Mouse (Mus musculus) olfactory bulb, adult 2 months (tissue): ENCODE results near the gene Nsmf. TPM values are rescaled to one million over a fixed set of nuclear protein-coding genes. Genes with fewer than 3 reads are reported as not detected.

Experiments
- H3K27ac ChIP-seq: fragments of 200-500 bp; 2 replicates; pipeline ENCODE4 v1.5.1; 2012; ENCODE audit warnings: low read depth, low read length; ENCODE audit not compliant: insufficient read depth
- H3K4me1 ChIP-seq: fragments of 200-500 bp; 2 replicates; pipeline ENCODE4 v1.6.1; 2012; ENCODE audit warnings: low read length; ENCODE audit not compliant: control insufficient read depth, insufficient read depth
- H3K4me3 ChIP-seq: fragments of 200-500 bp; 2 replicates; pipeline ENCODE4 v1.5.1; 2012; ENCODE audit warnings: mild to moderate bottlenecking, low read depth, low read length, moderate library complexity; ENCODE audit not compliant: insufficient read depth
- CTCF ChIP-seq: fragments of 200-500 bp; IDR thresholded peaks from 2 replicates; pipeline ENCODE4 v1.5.1; 2012; ENCODE audit warnings: low read depth, mild to moderate bottlenecking, low read length, moderate library complexity; ENCODE audit not compliant: insufficient read depth
- POLR2A ChIP-seq: fragments of 200-500 bp; IDR thresholded peaks from 2 replicates; pipeline ENCODE4 v1.6.1; 2012; ENCODE audit warnings: mild to moderate bottlenecking, low read depth, low read length, moderate library complexity; ENCODE audit not compliant: insufficient read depth
- WGBS: fragments of 180-500 bp; shearing (Covaris S2); methylation state at CpG from one replicate; pipeline ENCODE4 v1.1.7; 2018; 5-methylcytosine and 5-hydroxymethylcytosine counted together
- polyA plus RNA-seq: library from polyadenylated mRNA; stranded (reverse); fragments of >200 nt; gene quantifications from 2 replicates; pipeline ENCODE4 v1.2.4, GENCODE M21; 2012; ENCODE audit warnings: low replicate concordance; ENCODE audit not compliant: missing spikeins, insufficient read depth, insufficient read length

Nsmf gene
- polyA plus RNA-seq, 1 experiment: not detected

DNA sequence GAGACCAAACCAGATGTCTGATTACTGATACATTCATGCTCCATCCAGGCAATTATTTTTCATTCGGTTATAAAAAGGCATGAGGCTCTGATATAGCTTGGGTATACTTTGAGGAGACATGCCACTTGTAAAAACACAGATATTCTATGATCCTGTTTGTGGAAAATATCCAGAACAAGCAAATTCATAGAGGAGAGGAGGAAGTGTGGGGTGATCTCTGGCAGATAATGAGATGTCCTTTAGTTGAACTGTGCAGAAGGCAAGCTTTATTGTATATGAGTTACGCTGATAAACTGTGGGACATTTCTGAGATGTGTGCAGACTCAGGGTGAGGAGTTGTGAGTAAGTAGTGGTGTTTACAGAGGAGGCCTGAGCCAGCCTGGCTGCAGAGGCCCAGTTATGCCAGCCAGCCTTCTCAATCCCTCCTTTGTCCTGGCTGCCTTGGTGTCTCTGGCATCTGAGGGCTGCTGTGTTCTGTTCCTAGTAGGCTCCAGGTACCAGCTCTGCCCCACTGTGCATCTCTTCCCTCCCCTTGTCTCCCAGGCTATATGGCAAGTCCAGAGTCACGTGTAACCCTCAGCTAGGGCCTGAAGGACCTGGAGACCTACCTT lies 44.0 kb downstream of the Nsmf start:
- Histone ChIP-seq H3K4me1 (peaks cover 3% of the 10 kb centered on the region; the same call in 1 of the 2 replicates), H3K4me3 (no peak overlapping the region), H3K27ac (no peak overlapping the region)
- 73% methylated on average over 3 of the region's 3 CpGs for WGBS
- TF ChIP-seq POLR2A (no peak), CTCF (no peak)

DNA sequence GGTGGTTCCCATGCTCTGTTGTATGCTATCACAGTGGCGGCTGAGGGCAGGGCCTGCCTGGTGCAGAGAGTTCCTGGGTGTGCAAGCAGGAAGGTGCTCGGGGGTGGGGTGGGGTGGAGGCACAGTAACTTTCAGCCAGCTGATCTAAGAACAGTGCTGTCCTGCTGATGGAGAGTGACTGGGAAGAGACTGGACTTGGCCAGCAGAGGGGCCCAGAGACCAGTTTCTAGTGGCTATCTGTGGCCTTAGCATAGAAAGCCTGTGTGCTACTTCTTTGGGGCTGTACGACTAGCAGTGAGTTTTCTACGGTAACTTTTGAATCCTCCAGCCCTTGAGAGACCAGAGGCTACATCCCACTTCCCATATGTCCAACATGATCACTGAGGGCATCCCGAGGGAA lies 44.8 kb downstream of the Nsmf start:
- 60% methylated on average over 5 of the region's 5 CpGs for WGBS
- Histone ChIP-seq H3K27ac (no peak overlapping the region), H3K4me1 (peaks cover 3% of the 10 kb centered on the region; the same call in 1 of the 2 replicates), H3K4me3 (no peak overlapping the region)
- no peak for TF ChIP-seq CTCF
- no peak for TF ChIP-seq POLR2A

DNA sequence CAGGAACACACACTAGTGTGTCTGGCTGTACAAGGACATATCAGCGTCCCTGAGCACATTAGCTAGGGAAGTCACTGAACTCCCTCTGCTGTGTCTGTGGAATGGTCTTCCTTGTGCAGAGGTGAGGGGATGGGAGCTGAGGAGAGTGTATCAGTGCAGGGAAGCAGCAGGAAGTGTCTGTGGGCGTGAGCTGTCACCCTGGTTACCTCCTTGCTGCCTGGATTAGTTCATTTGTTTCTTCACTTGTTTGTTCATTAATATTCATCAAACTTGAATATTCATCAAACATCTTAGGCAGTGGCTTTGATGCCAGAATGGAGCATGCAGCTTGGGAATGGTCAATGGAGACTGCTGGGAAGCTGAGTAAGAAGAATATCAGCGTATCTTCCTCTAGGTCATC lies 45.5 kb downstream of the Nsmf start:
- no peak overlapping the region for H3K27ac ChIP-seq
- 66% methylated on average over 3 of the region's 3 CpGs for WGBS

DNA sequence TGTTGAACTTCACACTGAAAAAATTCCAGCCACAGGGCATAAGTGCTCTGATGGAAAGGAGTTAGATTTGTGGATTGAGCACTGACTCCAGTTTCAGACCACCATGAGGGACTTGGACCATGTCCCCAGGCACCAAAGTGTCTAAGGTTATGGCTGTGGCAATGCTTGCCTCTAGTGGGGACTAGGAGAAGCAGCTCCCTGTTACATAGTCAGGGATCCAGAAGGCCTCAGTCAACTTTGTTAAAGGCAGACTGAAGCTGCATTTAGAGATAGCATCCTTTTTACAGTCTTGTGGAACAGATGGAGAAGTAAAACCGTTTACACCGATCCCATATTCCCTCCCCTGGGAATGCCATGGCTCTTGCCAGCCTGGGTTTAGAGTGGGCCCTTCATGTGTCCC lies 50.0 kb downstream of the Nsmf start:
- Histone ChIP-seq H3K4me3 (no peak overlapping the region), H3K27ac (no peak overlapping the region), H3K4me1 (no peaks in the 10 kb centered on the region)
- 92% methylated on average over 2 of the region's 2 CpGs for WGBS
- no peak for TF ChIP-seq CTCF
- TF ChIP-seq POLR2A: no peak

More for the DNA sequence above, 45.5 kb downstream of the Nsmf start:
- H3K4me3 ChIP-seq: no peak overlapping the region
- peaks cover 3% of the 10 kb centered on the region; the same call in 1 of the 2 replicates for H3K4me1 ChIP-seq
- TF ChIP-seq POLR2A (no peak), CTCF (no peak)

DNA sequence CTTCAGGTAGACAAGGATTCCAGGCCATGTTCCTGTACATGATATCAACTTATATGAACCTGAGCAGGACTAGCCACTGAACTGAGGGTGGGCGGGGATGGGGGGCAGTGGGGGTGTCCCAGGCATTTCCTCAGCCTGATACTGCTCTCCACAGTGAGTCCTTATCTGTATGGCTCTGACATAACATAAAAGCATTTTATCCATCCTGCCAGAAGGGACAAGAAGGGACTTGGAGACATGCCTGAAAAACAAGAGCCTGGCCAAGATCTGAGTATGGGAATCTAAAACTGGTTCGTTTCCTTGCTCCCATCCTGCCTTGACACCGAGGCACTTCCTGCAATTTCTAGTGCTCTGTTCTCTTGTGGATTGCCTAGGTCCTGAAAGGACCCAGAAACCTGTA lies 51.9 kb downstream of the Nsmf start:
- Histone ChIP-seq H3K27ac (no peak overlapping the region), H3K4me3 (no peak overlapping the region), H3K4me1 (no peaks in the 10 kb centered on the region)
- no peak for TF ChIP-seq CTCF
- WGBS: 68% methylated on average over 3 of the region's 3 CpGs

DNA sequence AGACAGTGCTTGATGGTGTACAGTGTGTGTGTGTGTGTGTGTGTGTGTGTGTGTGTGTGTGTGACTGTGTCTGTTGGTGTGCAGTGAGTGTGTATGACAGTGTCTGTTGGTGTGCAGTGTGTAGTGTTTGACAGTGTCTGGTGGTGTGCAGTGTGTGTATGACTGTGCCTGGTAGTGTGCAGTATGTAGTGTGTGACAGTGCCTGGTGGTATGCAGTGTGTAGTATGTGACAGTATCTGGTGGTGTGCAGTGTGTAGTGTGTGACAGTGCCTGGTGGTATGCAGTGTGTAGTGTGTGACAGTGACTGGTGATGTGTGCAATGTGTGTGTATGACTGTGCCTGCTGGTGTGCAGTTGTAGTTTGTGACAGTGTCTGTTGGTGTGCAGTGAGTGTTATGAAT lies 55.3 kb downstream of the Nsmf start:
- H3K4me1 ChIP-seq: no peaks in the 10 kb centered on the region
- TF ChIP-seq POLR2A (no peak), CTCF (no peak)
- no peak overlapping the region for H3K27ac ChIP-seq
- no peak overlapping the region for H3K4me3 ChIP-seq

DNA sequence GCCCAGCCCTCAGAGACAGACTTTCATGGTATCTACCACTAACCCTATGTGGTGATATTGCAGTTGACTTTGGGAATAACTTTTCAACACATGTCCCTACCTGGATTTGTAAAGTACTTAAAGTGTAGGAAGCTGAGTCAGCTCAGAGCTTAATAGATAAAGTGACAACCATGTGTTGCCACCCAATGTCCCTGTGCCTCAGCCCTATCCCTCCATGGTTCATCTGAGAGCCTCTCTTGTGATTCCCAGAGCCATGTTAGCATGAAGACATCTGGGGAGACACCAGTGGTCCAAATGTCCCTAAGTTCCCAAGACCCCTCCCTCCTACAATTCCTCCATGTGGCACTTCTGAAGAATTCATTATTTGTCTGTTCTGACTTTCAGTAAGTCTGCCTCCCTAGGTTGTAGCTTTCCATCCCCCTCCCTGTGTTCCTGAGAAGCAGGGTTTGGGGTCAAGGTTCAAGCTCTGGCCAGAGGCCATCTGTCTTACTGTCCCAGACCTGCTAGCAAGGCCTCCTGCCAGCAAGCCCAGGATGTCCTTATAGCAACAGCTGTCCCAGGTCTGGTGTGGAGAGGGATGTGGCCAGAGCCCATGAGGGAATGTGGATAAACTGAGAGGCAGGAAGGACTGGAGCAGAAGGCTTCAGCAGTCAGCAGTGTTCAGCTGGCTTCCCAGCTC lies 56.5 kb downstream of the Nsmf start:
- H3K4me1 ChIP-seq: no peaks in the 10 kb centered on the region
- H3K4me3 ChIP-seq: no peak overlapping the region
- TF ChIP-seq POLR2A (no peak), CTCF (no peak)
- H3K27ac ChIP-seq: no peak overlapping the region

DNA sequence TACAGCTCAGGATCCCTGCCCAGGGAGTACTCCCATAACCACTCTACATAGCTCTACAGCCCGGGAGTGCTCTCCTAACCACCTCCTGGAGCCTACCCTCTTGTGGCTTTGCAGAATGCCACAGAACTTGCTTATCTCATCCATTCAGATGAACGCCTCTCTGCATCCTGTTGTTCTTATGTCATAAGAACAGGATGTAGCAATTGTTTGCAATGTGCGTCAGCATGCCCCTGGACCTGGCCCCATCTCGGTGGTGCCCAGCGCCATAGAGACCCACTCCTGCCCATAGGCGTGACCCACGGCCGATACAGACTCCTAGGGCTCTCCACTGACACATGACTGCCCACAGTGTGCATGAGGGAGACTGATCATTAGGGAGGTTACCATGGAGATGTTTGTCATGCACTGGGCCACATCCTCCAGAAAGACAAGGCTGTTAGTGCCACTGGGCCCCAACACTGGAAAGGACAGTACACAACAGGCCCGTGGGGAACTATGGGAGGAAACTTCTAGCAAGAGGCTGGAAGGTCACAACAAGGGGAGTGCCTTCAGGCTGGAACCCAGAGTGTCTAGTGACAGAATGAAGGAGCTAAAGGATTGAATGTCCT lies 57.1 kb downstream of the Nsmf start:
- no peak for TF ChIP-seq CTCF
- TF ChIP-seq POLR2A: no peak
- no peak overlapping the region for H3K27ac ChIP-seq
- H3K4me3 ChIP-seq: no peak overlapping the region
- no peaks in the 10 kb centered on the region for H3K4me1 ChIP-seq
- 73% methylated on average over 9 of the region's 9 CpGs for WGBS

Other genes with a start within 250 kb of the Nsmf start
- 294 TPM in 1 of 2 replicates, not detected in the other for gene Ehmt1, start 134.7 kb upstream of the Nsmf start, polyA plus RNA-seq
- gene Arrdc1, start 119.1 kb upstream of the Nsmf start, polyA plus RNA-seq: not detected in 2 replicates
- gene Zmynd19, start 104.6 kb upstream of the Nsmf start, polyA plus RNA-seq: not detected in 2 replicates
- gene Dph7, start 92.0 kb upstream of the Nsmf start, polyA plus RNA-seq: not detected in 2 replicates
- gene Mrpl41, start 79.3 kb upstream of the Nsmf start, polyA plus RNA-seq: not detected in 2 replicates
- not detected in 2 replicates for gene Pnpla7, start 78.3 kb upstream of the Nsmf start, polyA plus RNA-seq
- gene Entpd8, start 25.9 kb downstream of the Nsmf start, polyA plus RNA-seq: not detected in 2 replicates
- not detected in 2 replicates for gene Noxa1, start 40.8 kb downstream of the Nsmf start, polyA plus RNA-seq
- not detected in 2 replicates for gene Nrarp, start 126.4 kb downstream of the Nsmf start, polyA plus RNA-seq
- gene Tor4a, start 142.5 kb downstream of the Nsmf start, polyA plus RNA-seq: not detected in 2 replicates
- not detected in 2 replicates for gene Nelfb, start 157.1 kb downstream of the Nsmf start, polyA plus RNA-seq
- not detected in 2 replicates for gene Stpg3, start 160.3 kb downstream of the Nsmf start, polyA plus RNA-seq
- gene Fam166a, start 164.4 kb downstream of the Nsmf start, polyA plus RNA-seq: not detected in 2 replicates
- gene Tubb4b, start 170.3 kb downstream of the Nsmf start, polyA plus RNA-seq: 193 TPM in 1 of 2 replicates, not detected in the other
- gene Slc34a3, start 180.0 kb downstream of the Nsmf start, polyA plus RNA-seq: not detected in 2 replicates
- not detected in 2 replicates for gene Rnf224, start 182.4 kb downstream of the Nsmf start, polyA plus RNA-seq
- gene Rnf208, start 187.9 kb downstream of the Nsmf start, polyA plus RNA-seq: not detected in 2 replicates
- not detected in 2 replicates for gene Cysrt1, start 188.1 kb downstream of the Nsmf start, polyA plus RNA-seq
- not detected in 2 replicates for gene AL732309.1, start 192.5 kb downstream of the Nsmf start, polyA plus RNA-seq
- not detected in 2 replicates for gene Tmem203, start 201.1 kb downstream of the Nsmf start, polyA plus RNA-seq
- not detected in 2 replicates for gene Tprn, start 208.3 kb downstream of the Nsmf start, polyA plus RNA-seq
- not detected in 2 replicates for gene Ssna1, start 218.1 kb downstream of the Nsmf start, polyA plus RNA-seq
- not detected in 2 replicates for gene Anapc2, start 218.1 kb downstream of the Nsmf start, polyA plus RNA-seq
- gene Tmem210, start 233.8 kb downstream of the Nsmf start, polyA plus RNA-seq: not detected in 2 replicates
- not detected in 2 replicates for gene Lrrc26, start 235.6 kb downstream of the Nsmf start, polyA plus RNA-seq